Mouse (Mus musculus) ES-E14 (cell line): ENCODE data around the gene Isg20l2.
"Not testable (repeated sequence)": the region's sequence is repeated elsewhere in the genome, so short reads cannot be mapped to it uniquely, and the experiment has no call there.

ENCODE experiments used
- CHD2 ChIP-seq: IDR thresholded peaks from 2 replicates; pipeline ENCODE4 v1.6.1; 2014; ENCODE audit warnings: mild to moderate bottlenecking, low read depth, low read length, inconsistent platforms
- HCFC1 ChIP-seq: IDR thresholded peaks from 2 replicates; pipeline ENCODE4 v1.6.1; 2012; ENCODE audit warnings: low read length, inconsistent platforms, borderline replicate concordance; ENCODE audit not compliant: insufficient read depth
- MAFK ChIP-seq: IDR thresholded peaks from 2 replicates; pipeline ENCODE4 v1.6.1; 2014; ENCODE audit warnings: mild to moderate bottlenecking, low read depth, low read length, inconsistent platforms; ENCODE audit not compliant: insufficient read depth
- ZC3H11A ChIP-seq: IDR thresholded peaks from 2 replicates; pipeline ENCODE4 v1.6.1; 2012; ENCODE audit warnings: low read depth, mild to moderate bottlenecking, inconsistent platforms, low read length, borderline replicate concordance
- ZNF384 ChIP-seq: IDR thresholded peaks from 2 replicates; pipeline ENCODE4 v1.6.1; 2012; ENCODE audit warnings: low read depth, low read length, inconsistent platforms

DNA sequence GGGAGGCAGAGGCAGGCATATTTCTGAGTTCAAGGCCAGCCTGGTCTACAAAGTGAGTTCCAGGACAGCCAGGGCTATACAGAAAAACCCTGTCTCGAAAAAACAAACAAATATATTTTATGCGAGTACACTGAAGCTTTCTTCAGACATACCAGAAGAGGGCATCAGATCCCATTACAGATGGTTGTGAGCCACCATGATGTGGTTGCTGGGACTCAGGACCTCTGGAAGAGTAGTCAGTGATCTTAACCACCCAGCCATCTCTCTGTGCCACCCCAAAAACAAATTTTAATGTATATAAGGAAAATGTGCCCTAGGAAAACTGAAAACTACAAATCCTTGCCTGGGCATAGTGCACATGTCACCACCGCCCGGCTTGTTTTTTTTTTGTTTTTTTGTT, 42.7 kb upstream of the Isg20l2 start:
- TF ChIP-seq CHD2, ZNF384, MAFK, ZC3H11A, HCFC1: not testable (repeated sequence)
